Mouse (Mus musculus) heart, embryonic 16.5 days (tissue): ENCODE data around the gene Smap2. TPM values are rescaled to one million over a fixed set of nuclear protein-coding genes. Genes with fewer than 3 reads are reported as not detected.

Source experiments
- ATAC-seq: fragments of 200-750 bp; cut with Nextera tagmentation; replicated peaks from 2 replicates; pipeline ENCODE4 v1.8.0; 2017; ENCODE audit warnings: moderate number of reproducible peaks; ENCODE audit not compliant: insufficient read depth, low FRiP score; ENCODE audit errors: extremely low read depth
- H3K27ac ChIP-seq: fragments of 300-500 bp; sonication (generic); 2 replicates; pipeline ENCODE4 v1.5.1; 2014; ENCODE audit warnings: mild to moderate bottlenecking, low read length, control low read depth, moderate library complexity
- H3K27me3 ChIP-seq: fragments of 300-500 bp; sonication (generic); 2 replicates; pipeline ENCODE4 v1.6.1; 2014; ENCODE audit warnings: low read length, mixed read lengths; ENCODE audit not compliant: control insufficient read depth, insufficient read depth
- H3K36me3 ChIP-seq: fragments of 300-500 bp; sonication (generic); 2 replicates; pipeline ENCODE4 v1.6.1; 2014; ENCODE audit not compliant: control insufficient read depth, insufficient read depth
- H3K4me1 ChIP-seq: fragments of 300-500 bp; sonication (generic); 2 replicates; pipeline ENCODE4 v1.6.1; 2014; ENCODE audit warnings: low read length, mixed read lengths; ENCODE audit not compliant: control insufficient read depth, insufficient read depth
- H3K4me2 ChIP-seq: fragments of 300-500 bp; sonication (generic); 2 replicates; pipeline ENCODE4 v1.6.1; 2014; ENCODE audit warnings: low read depth, mild to moderate bottlenecking, control low read depth, low read length
- H3K4me3 ChIP-seq: fragments of 300-500 bp; sonication (generic); 2 replicates; pipeline ENCODE4 v1.5.1; 2014; ENCODE audit warnings: mild to moderate bottlenecking, control low read depth, low read length
- H3K9ac ChIP-seq: fragments of 300-500 bp; sonication (generic); 2 replicates; pipeline ENCODE4 v1.6.1; 2014; ENCODE audit warnings: low read length, control low read depth
- H3K9me3 ChIP-seq: fragments of 300-500 bp; sonication (generic); replicated peaks from 2 replicates; pipeline ENCODE4 v1.6.1; 2016; ENCODE audit warnings: low read length; ENCODE audit not compliant: control insufficient read depth
- WGBS: fragments of 180-500 bp; shearing (Covaris S2); extraction: QIAGEN DNeasy Blood & Tissue Kit; methylation state at CpG from one replicate; pipeline ENCODE4 v1.1.7; 2014; 5-methylcytosine and 5-hydroxymethylcytosine counted together
- polyA plus RNA-seq: library from polyadenylated mRNA; unstranded; fragments of >200 nt; fragmentation: Nextera tagmentation; extraction: Ambion mirVana; gene quantifications from 2 replicates; pipeline ENCODE4 v1.2.1, GENCODE M21; 2015

Gene Smap2
- polyA plus RNA-seq, 1 experiment from 2014 or later = 12.4 TPM

DNA sequence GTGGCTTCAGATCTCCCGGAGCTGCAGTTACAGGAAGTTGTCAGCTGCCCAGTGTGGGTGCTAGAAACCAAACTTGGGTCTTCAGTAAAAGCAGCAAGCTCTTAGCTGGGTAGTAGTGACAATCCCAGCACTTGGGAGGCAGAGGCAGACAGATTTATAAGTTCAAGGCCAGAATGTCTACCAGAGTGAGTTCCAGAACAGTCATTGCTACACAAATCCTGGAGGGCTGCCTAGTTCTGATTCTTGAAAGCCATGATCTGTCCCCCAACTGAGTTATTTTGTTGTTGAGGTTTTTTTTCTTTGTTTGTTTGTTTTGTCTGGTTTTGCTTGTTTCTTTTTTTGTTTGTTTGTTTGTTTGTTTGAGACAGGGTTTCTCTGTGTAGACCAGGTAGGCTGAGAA is 11.1 kb upstream of the Smap2 start:
- H3K36me3 ChIP-seq = no peaks in the 10 kb centered on the region
- H3K4me1 ChIP-seq = no peaks in the 10 kb centered on the region
- H3K9me3 ChIP-seq = no peaks in the 10 kb centered on the region
- no peak for ATAC-seq
- no peaks in the 10 kb centered on the region for H3K27me3 ChIP-seq
- H3K4me3 ChIP-seq = no peak overlapping the region
- H3K9ac ChIP-seq = no peak overlapping the region
- WGBS = 55% methylated on average over 1 of the region's 1 CpGs
- H3K27ac ChIP-seq = no peak overlapping the region
- no peak overlapping the region for H3K4me2 ChIP-seq

GRCm38 (mm10) chr4:121025681-121026080 is 8.6 kb upstream of the Smap2 start:
- H3K9me3 ChIP-seq = no peaks in the 10 kb centered on the region
- peaks cover 4% of the 10 kb centered on the region for H3K4me1 ChIP-seq
- no peak overlapping the region for H3K4me2 ChIP-seq
- H3K36me3 ChIP-seq = no peaks in the 10 kb centered on the region
- no peak overlapping the region for H3K9ac ChIP-seq
- WGBS = 51% methylated on average over 2 of the region's 2 CpGs
- H3K27me3 ChIP-seq = no peaks in the 10 kb centered on the region
- no peak overlapping the region for H3K27ac ChIP-seq
- no peak overlapping the region for H3K4me3 ChIP-seq
- ATAC-seq = no peak

GRCm38 (mm10) chr4:121023941-121024340 is 6.9 kb upstream of the Smap2 start:
- no peak overlapping the region for H3K27ac ChIP-seq
- H3K27me3 ChIP-seq = no peaks in the 10 kb centered on the region
- peaks cover 16% of the 10 kb centered on the region for H3K4me1 ChIP-seq
- H3K4me3 ChIP-seq = no peak overlapping the region
- WGBS = 81% methylated on average over 2 of the region's 2 CpGs
- no peaks in the 10 kb centered on the region for H3K9me3 ChIP-seq
- no peak overlapping the region for H3K4me2 ChIP-seq
- no peak overlapping the region for H3K9ac ChIP-seq
- no peak for ATAC-seq
- H3K36me3 ChIP-seq = no peaks in the 10 kb centered on the region

DNA sequence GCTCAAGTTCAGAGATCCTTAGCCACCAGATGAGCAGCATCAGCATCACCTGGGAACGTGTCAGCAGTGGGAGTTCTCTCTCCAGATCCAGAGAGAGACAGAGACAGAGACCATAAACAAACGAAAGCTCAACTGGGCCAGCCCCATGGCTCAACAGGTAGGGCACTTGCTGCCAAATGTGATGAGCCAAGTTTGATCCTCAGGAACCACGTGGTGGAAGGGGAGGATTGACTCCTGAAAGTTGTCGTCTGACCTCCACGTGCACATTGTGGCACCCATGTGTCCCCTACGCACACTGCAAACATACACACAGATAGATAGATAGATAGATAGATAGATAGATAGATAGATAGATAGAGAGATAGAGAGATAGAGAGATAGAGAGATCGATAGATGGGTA is 6.4 kb upstream of the Smap2 start:
- Histone ChIP-seq H3K4me2 (no peak overlapping the region), H3K4me3 (no peak overlapping the region), H3K36me3 (no peaks in the 10 kb centered on the region), H3K4me1 (peaks cover 16% of the 10 kb centered on the region), H3K9me3 (no peaks in the 10 kb centered on the region), H3K27ac (no peak overlapping the region), H3K9ac (no peak overlapping the region), H3K27me3 (no peaks in the 10 kb centered on the region)
- 75% methylated on average over 7 of the region's 7 CpGs for WGBS
- no peak for ATAC-seq

DNA sequence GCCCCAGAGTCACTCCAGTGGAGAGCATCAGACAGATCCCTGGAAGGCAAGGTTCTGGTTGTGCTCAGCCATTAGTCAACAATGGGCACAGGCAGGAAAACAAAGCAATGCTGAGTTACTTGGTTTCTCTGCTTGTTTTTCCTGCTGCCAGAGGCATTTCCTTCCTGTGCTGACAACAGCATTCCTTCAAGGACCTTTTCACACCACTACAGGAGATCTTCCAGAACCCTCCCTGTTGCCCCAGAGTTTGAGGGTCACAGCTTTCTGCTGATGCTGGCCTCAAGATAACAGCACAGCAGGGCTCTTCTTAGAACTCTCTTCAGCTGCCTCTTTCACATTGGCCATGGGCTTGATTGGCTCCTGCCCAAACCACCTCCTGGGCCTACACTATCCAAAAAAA is 4.9 kb upstream of the Smap2 start:
- no peaks in the 10 kb centered on the region for H3K36me3 ChIP-seq
- no peak overlapping the region for H3K27ac ChIP-seq
- no peak for ATAC-seq
- H3K9me3 ChIP-seq = no peaks in the 10 kb centered on the region
- H3K27me3 ChIP-seq = no peaks in the 10 kb centered on the region
- H3K4me2 ChIP-seq = no peak overlapping the region
- H3K4me1 ChIP-seq = peaks cover 19% of the 10 kb centered on the region
- H3K9ac ChIP-seq = no peak overlapping the region
- no peak overlapping the region for H3K4me3 ChIP-seq

DNA sequence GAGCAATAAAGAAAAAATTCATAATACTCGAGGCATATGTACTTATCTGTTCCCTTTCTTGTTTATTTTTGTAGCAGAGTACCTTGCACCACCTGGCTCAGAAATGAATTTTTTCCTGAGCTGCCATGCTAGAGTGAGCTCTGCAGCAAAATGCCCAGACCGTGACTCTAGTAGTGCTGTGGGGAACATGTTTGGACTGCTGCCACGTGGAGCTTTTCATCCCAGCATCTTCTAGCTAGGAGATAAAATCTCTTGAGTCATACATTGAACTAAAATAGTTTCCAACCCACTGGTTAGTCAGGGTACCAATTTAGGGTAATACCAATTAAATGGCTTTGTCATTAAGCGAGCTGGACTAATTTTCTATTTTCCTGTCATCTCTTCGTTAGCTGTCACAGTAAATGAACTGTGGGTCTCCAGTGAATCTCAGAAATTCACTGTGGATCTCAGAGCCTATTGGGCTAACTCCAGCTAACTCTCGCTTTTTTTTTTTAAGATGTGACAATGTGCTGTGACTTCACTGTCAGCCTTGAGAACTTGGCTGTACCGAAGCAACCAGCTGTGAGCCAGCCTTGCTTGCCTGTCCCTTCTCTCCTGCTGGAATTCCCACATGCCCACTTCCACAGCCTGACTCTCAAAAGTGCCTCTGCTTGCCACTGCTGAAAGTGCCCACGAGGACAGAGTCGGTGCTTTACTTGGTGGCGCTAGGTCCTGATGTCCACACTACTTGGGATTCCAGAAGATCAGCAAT is 3.2 kb upstream of the Smap2 start:
- H3K9ac ChIP-seq = no peak overlapping the region
- H3K27ac ChIP-seq = no peak overlapping the region
- WGBS = 61% methylated on average over 10 of the region's 10 CpGs
- H3K27me3 ChIP-seq = no peaks in the 10 kb centered on the region
- peaks cover 24% of the 10 kb centered on the region for H3K4me1 ChIP-seq
- no peak for ATAC-seq
- no peak overlapping the region for H3K4me3 ChIP-seq
- no peaks in the 10 kb centered on the region for H3K9me3 ChIP-seq
- no peaks in the 10 kb centered on the region for H3K36me3 ChIP-seq
- no peak overlapping the region for H3K4me2 ChIP-seq

DNA sequence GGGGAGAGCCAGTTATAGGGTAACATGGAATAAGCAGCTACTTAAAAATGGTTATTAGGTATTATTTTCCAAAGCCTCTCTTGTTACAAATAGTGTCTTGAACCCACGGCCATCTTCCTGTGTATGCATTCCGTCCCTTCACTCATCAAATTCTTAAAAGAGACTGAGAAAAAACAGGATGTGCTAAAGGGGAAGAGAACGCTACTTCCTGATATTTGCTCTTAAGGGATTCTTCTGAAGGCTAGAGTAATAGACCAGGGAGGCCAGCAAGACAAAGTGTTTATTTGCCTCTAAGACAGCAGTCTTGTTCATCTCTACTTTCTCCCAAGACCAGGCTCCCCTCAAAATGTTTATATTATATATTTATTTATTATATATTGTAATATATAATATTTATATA is 1.2 kb upstream of the Smap2 start:
- no peak overlapping the region for H3K27ac ChIP-seq

GRCm38 (mm10) chr4:121016021-121016898 is 787 bp downstream of the Smap2 start:
- whole genome bisulfite sequencing = 6% methylated on average over 40 of the region's 40 CpGs
- peak overlapping the region; percentile 79 for H3K27ac ChIP-seq
- H3K4me3 ChIP-seq = peak overlapping the region; percentile 99
- H3K4me2 ChIP-seq = peak overlapping the region; percentile 94
- H3K9me3 ChIP-seq = no peaks in the 10 kb centered on the region
- H3K36me3 ChIP-seq = no peaks in the 10 kb centered on the region
- peak; percentile 0; the same call in 1 of the 2 replicates for ATAC-seq
- H3K27me3 ChIP-seq = no peaks in the 10 kb centered on the region
- peak overlapping the region; percentile 98 for H3K9ac ChIP-seq
- peaks cover 24% of the 10 kb centered on the region for H3K4me1 ChIP-seq

More for the DNA sequence above, 1.2 kb upstream of the Smap2 start:
- H3K4me1 ChIP-seq = peaks cover 28% of the 10 kb centered on the region
- no peak overlapping the region for H3K4me3 ChIP-seq
- no peak for ATAC-seq
- WGBS = 78% methylated on average over 3 of the region's 3 CpGs
- H3K9me3 ChIP-seq = no peaks in the 10 kb centered on the region
- no peaks in the 10 kb centered on the region for H3K36me3 ChIP-seq
- no peak overlapping the region for H3K9ac ChIP-seq
- H3K27me3 ChIP-seq = no peaks in the 10 kb centered on the region
- H3K4me2 ChIP-seq = no peak overlapping the region

DNA sequence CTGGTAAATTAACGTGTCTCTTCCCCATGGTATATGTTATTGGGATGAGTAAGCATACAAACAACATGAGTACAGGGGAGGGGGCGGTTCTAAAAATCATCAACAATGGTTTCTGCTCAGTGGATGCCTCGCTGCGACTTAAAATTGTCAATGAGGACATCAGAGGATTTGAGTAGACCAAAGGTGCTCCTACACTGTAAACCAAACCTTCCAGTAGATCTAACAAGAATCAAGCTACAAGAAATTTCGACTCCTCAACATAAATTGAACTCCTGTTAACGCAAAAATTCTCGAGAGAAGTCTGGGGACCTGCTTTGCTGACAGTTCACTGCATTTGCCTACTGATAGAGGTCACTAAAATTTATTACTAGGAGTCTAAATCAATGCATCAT is 1.8 kb downstream of the Smap2 start:
- Histone ChIP-seq H3K27ac (no peak overlapping the region), H3K27me3 (no peaks in the 10 kb centered on the region), H3K4me2 (peak overlapping the region; percentile 32; the same call in 1 of the 2 replicates), H3K36me3 (no peaks in the 10 kb centered on the region), H3K4me1 (peaks cover 24% of the 10 kb centered on the region), H3K9ac (no peak overlapping the region; the same call in 1 of the 2 replicates), H3K9me3 (no peaks in the 10 kb centered on the region), H3K4me3 (no peak overlapping the region)
- ATAC-seq = no peak
- WGBS = 77% methylated on average over 7 of the region's 7 CpGs
